23 mouse cellular contexts compared by ENCODE assay signal in genomic region chr4:116499978-116500377, GRCm38 (mm10). TPM values are rescaled to one million over a fixed set of nuclear protein-coding genes. Genes with fewer than 3 reads are reported as not detected.
DNase-seq lines count a peak whose midpoint lies in the region; ATAC-seq and TF ChIP-seq lines count a peak whose summit lies in the region.
"Had no signal": no experiment of that assay in that cellular context is flagged by ENCODE, and none has a peak within 500 bp of the region (broad histone marks: within the 10 kb centered on the region; RNA-seq: fewer than 3 reads in every experiment).

No protein-coding gene starts in this region.

- H3K4me2 ChIP-seq in intestine, postnatal 0 days (replicated peaks; ENCODE audit: low read depth), result no peak overlapping the region
- H3K4me2 ChIP-seq in liver, embryonic 16.5 days (ENCODE audit: low read depth, low read length), result no peak overlapping the region
- no peak overlapping the region for H3K4me2 ChIP-seq in heart, embryonic 11.5 days
- H3K4me2 ChIP-seq in forebrain, postnatal 0 days (ENCODE audit: low read depth), result no peak overlapping the region
- H3K4me2 ChIP-seq: embryonic facial prominence, embryonic 15.5 days; forebrain, embryonic 15.5 days; heart, embryonic 13.5 days; hindbrain, embryonic 12.5 days; limb, embryonic 15.5 days had no signal

- DNase-seq in heart, adult 11 months, result peak; percentile 71
- no peak for DNase-seq in heart, adult 2 months
- peak; percentile 22 for DNase-seq in liver, adult 2 months (ENCODE audit: extremely low read depth, low read depth, low spot score)
- DNase-seq in liver, result no peak
- no peak for DNase-seq in forebrain, postnatal 0 days
- DNase-seq: adrenal gland, postnatal 25 days; cerebellum, adult 8-10 months; cerebellum, postnatal 36 days; gastrocnemius, postnatal 10 days; heart, postnatal 14 days; left cerebral cortex, postnatal 4 days; midbrain, embryonic 14.5 days; thymus, adult 18-20 months; thymus, postnatal 36 days had no signal

- no peaks in the 10 kb centered on the region for H3K36me3 ChIP-seq in heart, adult 2 months (ENCODE audit: control insufficient read depth, insufficient read depth, low read length)
- H3K36me3 ChIP-seq in liver, adult 2 months (ENCODE audit: control insufficient read depth, insufficient read depth, low read length), result no peaks in the 10 kb centered on the region
- H3K36me3 ChIP-seq in intestine, postnatal 0 days (ENCODE audit: control insufficient read depth, insufficient read depth), result no peaks in the 10 kb centered on the region
- H3K36me3 ChIP-seq in liver, embryonic 16.5 days (ENCODE audit: control insufficient read depth, insufficient read depth), result no peaks in the 10 kb centered on the region
- no peaks in the 10 kb centered on the region for H3K36me3 ChIP-seq in heart, embryonic 11.5 days (ENCODE audit: control insufficient read depth, insufficient read depth, low read length)
- H3K36me3 ChIP-seq in forebrain, postnatal 0 days (ENCODE audit: insufficient read depth), result no peaks in the 10 kb centered on the region
- H3K36me3 ChIP-seq: embryonic facial prominence, embryonic 15.5 days; forebrain, embryonic 15.5 days; heart, embryonic 13.5 days; hindbrain, embryonic 12.5 days; limb, embryonic 15.5 days had no signal

- H3K9me3 ChIP-seq in intestine, postnatal 0 days (ENCODE audit: control insufficient read depth), result no peaks in the 10 kb centered on the region
- no peaks in the 10 kb centered on the region for H3K9me3 ChIP-seq in liver, embryonic 16.5 days (replicated peaks; ENCODE audit: control insufficient read depth, low read length)
- no peaks in the 10 kb centered on the region for H3K9me3 ChIP-seq in heart, embryonic 11.5 days (replicated peaks; ENCODE audit: control insufficient read depth, low read length)
- H3K9me3 ChIP-seq in forebrain, postnatal 0 days (ENCODE audit: low read length), result no peaks in the 10 kb centered on the region
- H3K9me3 ChIP-seq: embryonic facial prominence, embryonic 15.5 days; forebrain, embryonic 15.5 days; heart, embryonic 13.5 days; hindbrain, embryonic 12.5 days; limb, embryonic 15.5 days had no signal

- intact Hi-C loops in heart, adult 2 months (cut with DNase I), result no loop called here

- no peak overlapping the region for H3K27ac ChIP-seq in heart, adult 2 months
- H3K27ac ChIP-seq in liver, adult 2 months (replicated peaks; ENCODE audit: insufficient read depth, low read depth, low read length), result no peak overlapping the region
- H3K27ac ChIP-seq in intestine, postnatal 0 days (ENCODE audit: low read depth, low read length), result no peak overlapping the region
- no peak overlapping the region for H3K27ac ChIP-seq in liver, embryonic 16.5 days (ENCODE audit: low read length)
- H3K27ac ChIP-seq in heart, embryonic 11.5 days (ENCODE audit: low read depth, low read length), result no peak overlapping the region
- H3K27ac ChIP-seq in forebrain, postnatal 0 days (ENCODE audit: low read depth, low read length), result no peak overlapping the region
- H3K27ac ChIP-seq: embryonic facial prominence, embryonic 15.5 days; forebrain, embryonic 15.5 days; heart, embryonic 13.5 days; hindbrain, embryonic 12.5 days; limb, embryonic 15.5 days had no signal

- no peak overlapping the region for H3K9ac ChIP-seq in heart, adult 2 months (ENCODE audit: low read depth, low read length)
- no peak overlapping the region for H3K9ac ChIP-seq in liver, adult 2 months (ENCODE audit: low read depth, low read length)
- H3K9ac ChIP-seq in intestine, postnatal 0 days (ENCODE audit: low read depth, low read length), result no peak overlapping the region
- no peak overlapping the region for H3K9ac ChIP-seq in liver, embryonic 16.5 days (ENCODE audit: low read depth, low read length)
- H3K9ac ChIP-seq in heart, embryonic 11.5 days (ENCODE audit: low read depth, low read length), result no peak overlapping the region
- H3K9ac ChIP-seq in forebrain, postnatal 0 days, result no peak overlapping the region
- H3K9ac ChIP-seq: embryonic facial prominence, embryonic 15.5 days; forebrain, embryonic 15.5 days; heart, embryonic 13.5 days; hindbrain, embryonic 12.5 days; limb, embryonic 15.5 days had no signal

- WGBS in heart, adult 2 months, result 51% methylated on average over 3 of the region's 3 CpGs
- 13% methylated on average over 3 of the region's 3 CpGs for WGBS in liver, adult 2 months
- 28% methylated on average over 3 of the region's 3 CpGs for WGBS in intestine, postnatal 0 days
- WGBS in liver, embryonic 16.5 days (ENCODE audit: insufficient replicate concordance), result 66% methylated on average over 3 of the region's 3 CpGs
- WGBS in heart, embryonic 11.5 days (ENCODE audit: insufficient replicate concordance), result 67% methylated on average over 3 of the region's 3 CpGs
- WGBS in forebrain, postnatal 0 days, result 81% methylated on average over 3 of the region's 3 CpGs

- peak; percentile 49; the same call in 1 of the 2 replicates for ATAC-seq in intestine, postnatal 0 days
- peak; percentile 58 for ATAC-seq in liver, embryonic 16.5 days (ENCODE audit: low read depth)
- ATAC-seq in heart, embryonic 11.5 days (replicated peaks; ENCODE audit: insufficient number of reproducible peaks, low FRiP score, low TSS enrichment), result no peak
- no peak for ATAC-seq in forebrain, postnatal 0 days
- ATAC-seq: forebrain, embryonic 15.5 days; lung, postnatal 0 days had no signal

- H3K4me1 ChIP-seq in heart, adult 2 months (ENCODE audit: control insufficient read depth, insufficient read depth, low read length), result no peaks in the 10 kb centered on the region; the same call in 1 of the 2 replicates
- H3K4me1 ChIP-seq in liver, adult 2 months (ENCODE audit: control insufficient read depth, insufficient read depth, low read length), result peaks cover 5% of the 10 kb centered on the region; the same call in 1 of the 2 replicates
- H3K4me1 ChIP-seq in intestine, postnatal 0 days (replicated peaks; ENCODE audit: control insufficient read depth, insufficient read depth, low read length), result no peaks in the 10 kb centered on the region
- peaks cover 4% of the 10 kb centered on the region; the same call in 1 of the 2 replicates for H3K4me1 ChIP-seq in liver, embryonic 16.5 days (ENCODE audit: control insufficient read depth, low read depth, low read length)
- no peaks in the 10 kb centered on the region for H3K4me1 ChIP-seq in heart, embryonic 11.5 days (ENCODE audit: control insufficient read depth, insufficient read depth, low read length)
- no peaks in the 10 kb centered on the region for H3K4me1 ChIP-seq in forebrain, postnatal 0 days (ENCODE audit: insufficient read depth)
- H3K4me1 ChIP-seq: embryonic facial prominence, embryonic 15.5 days; forebrain, embryonic 15.5 days; heart, embryonic 13.5 days; hindbrain, embryonic 12.5 days; limb, embryonic 15.5 days had no signal

- no peak for TF ChIP-seq CTCF in heart, adult 2 months (IDR thresholded peaks at IDR 0.05)
- no peak for TF ChIP-seq CTCF in liver, adult 2 months (IDR thresholded peaks at IDR 0.05; ENCODE audit: low read depth, low read length)
- no peak for TF ChIP-seq CTCF in intestine, postnatal 0 days (IDR thresholded peaks at IDR 0.05; ENCODE audit: low read depth)
- TF ChIP-seq CTCF in forebrain, postnatal 0 days (IDR thresholded peaks at IDR 0.05; ENCODE audit: low read depth), result no peak

- TF ChIP-seq POLR2A in heart, adult 2 months (IDR thresholded peaks at IDR 0.05; ENCODE audit: insufficient read depth, low read depth, low read length), result no peak
- TF ChIP-seq POLR2A in liver, adult 2 months (IDR thresholded peaks at IDR 0.05; ENCODE audit: extremely low read depth, insufficient read depth, low read length), result no peak

- H3K4me3 ChIP-seq in heart, adult 2 months, result no peak overlapping the region
- H3K4me3 ChIP-seq in liver, adult 2 months (ENCODE audit: insufficient read depth, low read depth, low read length), result no peak overlapping the region
- no peak overlapping the region for H3K4me3 ChIP-seq in intestine, postnatal 0 days (ENCODE audit: low read depth, low read length)
- no peak overlapping the region for H3K4me3 ChIP-seq in liver, embryonic 16.5 days (ENCODE audit: low read depth, low read length)
- no peak overlapping the region for H3K4me3 ChIP-seq in heart, embryonic 11.5 days (ENCODE audit: low read depth, low read length)
- H3K4me3 ChIP-seq in forebrain, postnatal 0 days (ENCODE audit: low read depth, low read length), result no peak overlapping the region
- H3K4me3 ChIP-seq: embryonic facial prominence, embryonic 15.5 days; forebrain, embryonic 15.5 days; heart, embryonic 13.5 days; hindbrain, embryonic 12.5 days; limb, embryonic 15.5 days had no signal

- no peaks in the 10 kb centered on the region for H3K27me3 ChIP-seq in heart, adult 2 months (ENCODE audit: control insufficient read depth, insufficient read depth, low read length)
- no peaks in the 10 kb centered on the region for H3K27me3 ChIP-seq in liver, adult 2 months (ENCODE audit: control insufficient read depth, insufficient read depth, low read length)
- H3K27me3 ChIP-seq in intestine, postnatal 0 days (replicated peaks; ENCODE audit: control insufficient read depth, insufficient read depth, low read length), result no peaks in the 10 kb centered on the region
- no peaks in the 10 kb centered on the region for H3K27me3 ChIP-seq in liver, embryonic 16.5 days (ENCODE audit: control insufficient read depth, insufficient read depth, low read depth, low read length)
- no peaks in the 10 kb centered on the region for H3K27me3 ChIP-seq in heart, embryonic 11.5 days (ENCODE audit: control insufficient read depth, insufficient read depth, low read length)
- H3K27me3 ChIP-seq in forebrain, postnatal 0 days (ENCODE audit: insufficient read depth, low read length), result no peaks in the 10 kb centered on the region
- H3K27me3 ChIP-seq: embryonic facial prominence, embryonic 15.5 days; forebrain, embryonic 15.5 days; heart, embryonic 13.5 days; hindbrain, embryonic 12.5 days; limb, embryonic 15.5 days had no signal

- H3K79me2 ChIP-seq in heart, adult 2 months (replicated peaks; ENCODE audit: control insufficient read depth, insufficient read depth, low read length), result no peaks in the 10 kb centered on the region
- H3K79me2 ChIP-seq in liver, adult 2 months (ENCODE audit: control insufficient read depth, insufficient read depth, low read length), result no peaks in the 10 kb centered on the region

- no peak for TF ChIP-seq EP300 in heart, adult 2 months (IDR thresholded peaks at IDR 0.05; ENCODE audit: insufficient read depth, low read depth, low read length)

RNA-seq across cellular contexts. Expression of gene Ipp, which starts 7.4 kb away (rescaled TPM):
- 10 to 100 TPM; 14.8 to 15.1 TPM for total RNA-seq in heart, adult 2 months (2021)
- 3.5 and 6.9 TPM in 2 replicates for polyA plus RNA-seq in heart, adult 2 months (2012; rRNA removed)
- total RNA-seq in liver, adult 2 months (2014; rRNA removed), result 9.7 and 11.7 TPM in 2 replicates
- polyA plus RNA-seq in liver, adult 2 months (2012; rRNA removed), result 2.1 and 2.3 TPM in 2 replicates
- polyA plus RNA-seq in intestine, postnatal 0 days (2015; fragmentation: Nextera tagmentation; extraction: Ambion mirVana), result 8.8 and 9.1 TPM in 2 replicates
- polyA plus RNA-seq in liver, embryonic 16.5 days (2015; fragmentation: Nextera tagmentation; extraction: Ambion mirVana), result 12.3 and 13.3 TPM in 2 replicates
- polyA plus RNA-seq in heart, embryonic 11.5 days (2014; fragmentation: Nextera tagmentation; extraction: Ambion mirVana), result 4.6 and 7.8 TPM in 2 replicates
- 6.6 and 8.4 TPM in 2 replicates for total RNA-seq in forebrain, postnatal 0 days (2014; rRNA removed)
- polyA plus RNA-seq in forebrain, postnatal 0 days (2015; fragmentation: Nextera tagmentation; extraction: Ambion mirVana), result 8.7 and 12.4 TPM in 2 replicates

RNA-seq across cellular contexts. Expression of gene Mast2, which starts 36.0 kb away (rescaled TPM):
- 100 to 1,000 TPM; 108 to 136 TPM for total RNA-seq in heart, adult 2 months (2021)
- 144 and 149 TPM in 2 replicates for polyA plus RNA-seq in heart, adult 2 months (2012; rRNA removed)
- 3.9 and 5.4 TPM in 2 replicates for total RNA-seq in liver, adult 2 months (2014; rRNA removed)
- polyA plus RNA-seq in liver, adult 2 months (2012; rRNA removed), result 11.9 and 20.6 TPM in 2 replicates
- 9.6 TPM in 2 replicates for polyA plus RNA-seq in intestine, postnatal 0 days (2015; fragmentation: Nextera tagmentation; extraction: Ambion mirVana)
- polyA plus RNA-seq in liver, embryonic 16.5 days (2015; fragmentation: Nextera tagmentation; extraction: Ambion mirVana), result 3.4 and 3.8 TPM in 2 replicates
- polyA plus RNA-seq in heart, embryonic 11.5 days (2014; fragmentation: Nextera tagmentation; extraction: Ambion mirVana), result 23.4 and 28.2 TPM in 2 replicates
- 73.6 and 95.1 TPM in 2 replicates for total RNA-seq in forebrain, postnatal 0 days (2014; rRNA removed)
- polyA plus RNA-seq in forebrain, postnatal 0 days (2015; fragmentation: Nextera tagmentation; extraction: Ambion mirVana), result 25.7 and 36.2 TPM in 2 replicates

RNA-seq across cellular contexts. Expression of gene Tmem69, which starts 55.8 kb away (rescaled TPM):
- total RNA-seq in heart, adult 2 months (2021), result 10 to 100 TPM; 24.8 to 30.5 TPM
- polyA plus RNA-seq in heart, adult 2 months (2012; rRNA removed), result 12.0 and 19.1 TPM in 2 replicates
- 6.8 and 9.8 TPM in 2 replicates for total RNA-seq in liver, adult 2 months (2014; rRNA removed)
- 4.3 and 4.7 TPM in 2 replicates for polyA plus RNA-seq in liver, adult 2 months (2012; rRNA removed)
- 17.0 and 19.1 TPM in 2 replicates for polyA plus RNA-seq in intestine, postnatal 0 days (2015; fragmentation: Nextera tagmentation; extraction: Ambion mirVana)
- polyA plus RNA-seq in liver, embryonic 16.5 days (2015; fragmentation: Nextera tagmentation; extraction: Ambion mirVana), result 17.8 and 20.5 TPM in 2 replicates
- 26.4 and 33.3 TPM in 2 replicates for polyA plus RNA-seq in heart, embryonic 11.5 days (2014; fragmentation: Nextera tagmentation; extraction: Ambion mirVana)
- 9.1 and 12.9 TPM in 2 replicates for total RNA-seq in forebrain, postnatal 0 days (2014; rRNA removed)
- polyA plus RNA-seq in forebrain, postnatal 0 days (2015; fragmentation: Nextera tagmentation; extraction: Ambion mirVana), result 19.3 and 19.9 TPM in 2 replicates

RNA-seq across cellular contexts. Expression of gene Gpbp1l1, which starts 57.5 kb away (rescaled TPM):
- 10 to 100 TPM; 57.9 to 65.9 TPM for total RNA-seq in heart, adult 2 months (2021)
- polyA plus RNA-seq in heart, adult 2 months (2012; rRNA removed), result 37.7 and 55.3 TPM in 2 replicates
- 72.2 and 76.3 TPM in 2 replicates for total RNA-seq in liver, adult 2 months (2014; rRNA removed)
- 16.7 and 19.9 TPM in 2 replicates for polyA plus RNA-seq in liver, adult 2 months (2012; rRNA removed)
- 31.3 and 33.9 TPM in 2 replicates for polyA plus RNA-seq in intestine, postnatal 0 days (2015; fragmentation: Nextera tagmentation; extraction: Ambion mirVana)
- 15.3 and 16.0 TPM in 2 replicates for polyA plus RNA-seq in liver, embryonic 16.5 days (2015; fragmentation: Nextera tagmentation; extraction: Ambion mirVana)
- 37.3 and 38.8 TPM in 2 replicates for polyA plus RNA-seq in heart, embryonic 11.5 days (2014; fragmentation: Nextera tagmentation; extraction: Ambion mirVana)
- 39.6 and 47.5 TPM in 2 replicates for total RNA-seq in forebrain, postnatal 0 days (2014; rRNA removed)
- 10.9 and 14.7 TPM in 2 replicates for polyA plus RNA-seq in forebrain, postnatal 0 days (2015; fragmentation: Nextera tagmentation; extraction: Ambion mirVana)

Comparison
In these comparisons a context has a peak if more than half of its experiments do, and no peak if none do; other contexts are left out.
1. DNase-seq: peak in heart, adult 11 months (single experiment) and liver, adult 2 months (single experiment); none in heart, adult 2 months (0 of 2), liver (single experiment) and forebrain, postnatal 0 days (single experiment).
2. ATAC-seq: peak in intestine, postnatal 0 days (single experiment) and liver, embryonic 16.5 days (single experiment); none in heart, embryonic 11.5 days (single experiment) and forebrain, postnatal 0 days (single experiment).